Mouse (Mus musculus) ES-CJ7 (cell line): ENCODE data around the gene Brinp1.
A peak's percentile ranks its signal among the peaks of the same experiment; 100 is the strongest.

Source experiments
- DNase-seq: peaks from one replicate; pipeline ENCODE4 v3.0.0; 2011; ENCODE audit warnings: low read depth, low spot score

The Brinp1 gene

GRCm38 (mm10) chr4:68845964-68846363 is 108.2 kb downstream of the Brinp1 start:
- peak; percentile 43 for DNase-seq

DNA sequence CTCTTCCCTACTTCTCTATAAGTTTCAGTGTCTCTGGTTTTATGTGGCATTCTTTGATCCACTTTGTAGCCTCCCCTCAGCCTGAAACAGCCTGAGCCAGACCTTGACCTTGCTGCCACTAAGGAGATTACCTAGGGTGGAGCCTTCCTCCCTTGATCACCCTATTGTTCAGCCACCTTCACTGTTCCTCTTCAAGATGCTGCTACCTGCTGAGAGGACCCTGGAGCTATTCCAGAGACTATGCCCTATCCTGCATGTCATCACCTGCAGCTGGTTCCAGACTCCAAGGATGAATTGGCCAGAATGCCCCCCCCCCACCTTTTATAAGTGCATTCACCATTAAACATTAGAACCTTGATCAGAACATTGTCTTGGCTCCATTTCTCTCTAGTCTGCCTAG is 140.2 kb downstream of the Brinp1 start:
- peak; percentile 91 for DNase-seq

- DNase-seq, result no peak
These were observed 147.7 kb downstream of the Brinp1 start for GRCm38 (mm10) chr4:68806502-68806901.

DNA sequence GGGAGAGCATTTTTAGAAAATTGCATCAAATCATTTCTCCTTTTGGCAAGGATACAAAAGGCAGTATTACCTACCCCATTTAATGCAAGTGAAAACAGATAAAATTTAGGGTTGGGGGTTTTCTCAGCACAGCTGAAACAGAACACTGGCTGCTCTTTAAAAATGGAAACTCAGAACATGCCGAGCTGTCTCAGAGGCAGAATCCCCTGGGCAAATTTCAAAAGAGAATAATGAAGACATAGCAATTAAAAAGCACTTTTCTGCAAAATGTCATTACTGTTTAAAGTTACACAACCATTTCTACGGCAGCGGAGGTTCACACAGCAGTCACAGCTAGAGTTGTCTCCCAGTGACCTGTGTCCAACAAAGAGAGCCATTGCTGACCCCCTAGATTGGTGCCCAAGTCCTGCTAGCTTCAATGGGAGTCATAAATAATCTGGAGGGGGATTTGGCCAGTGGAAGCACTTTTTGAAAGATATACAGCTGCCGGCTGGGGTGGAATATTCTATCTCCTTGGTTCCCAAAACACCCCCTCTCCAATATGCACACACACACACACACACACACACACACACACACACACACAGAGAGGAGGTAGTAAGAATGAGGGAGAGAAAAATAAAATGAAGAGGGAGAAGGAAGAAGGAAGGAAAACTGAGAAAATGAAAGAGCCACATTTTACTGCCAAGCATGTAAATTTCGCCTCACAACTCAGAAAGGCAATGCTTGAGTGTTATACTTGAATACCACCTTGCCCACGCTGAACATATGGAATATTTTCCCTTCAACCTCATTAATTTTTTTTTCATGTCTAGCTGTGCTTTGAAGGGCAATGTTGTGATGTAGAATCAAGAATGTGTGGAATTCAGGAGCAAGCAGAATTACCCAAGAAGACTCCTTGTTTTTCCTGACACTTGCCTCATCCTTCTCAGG is 152.0 kb downstream of the Brinp1 start:
- no peak for DNase-seq

- DNase-seq, result no peak
These were observed 164.2 kb downstream of the Brinp1 start for GRCm38 (mm10) chr4:68790003-68790402.

DNA sequence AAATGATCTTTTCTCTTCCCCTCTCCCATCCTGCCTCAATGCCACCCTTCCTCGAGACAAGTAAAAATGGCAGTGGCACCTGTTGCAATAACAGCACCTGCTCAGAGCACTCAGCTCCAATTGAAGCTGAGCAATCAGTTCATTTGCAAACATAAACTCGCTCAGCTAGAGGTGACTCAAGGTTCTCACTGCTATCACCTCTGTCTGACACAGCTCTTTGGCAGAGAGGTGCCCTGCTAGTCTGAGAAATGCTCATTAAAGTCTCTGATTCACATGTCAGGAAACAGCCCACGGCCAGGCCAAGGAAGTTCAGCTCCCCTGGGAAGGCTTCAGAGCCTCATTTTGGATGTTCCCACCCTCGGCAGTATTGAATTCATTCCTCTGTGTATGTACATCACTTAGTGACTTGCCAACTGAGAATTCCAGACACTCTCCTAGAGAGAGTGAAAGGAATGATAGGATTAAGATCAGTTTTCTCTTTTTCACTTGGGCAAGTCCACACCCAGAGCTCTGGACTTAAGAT is 165.7 kb downstream of the Brinp1 start:
- DNase-seq, result no peak

GRCm38 (mm10) chr4:68787642-68788041 is 166.6 kb downstream of the Brinp1 start:
- no peak for DNase-seq

DNA sequence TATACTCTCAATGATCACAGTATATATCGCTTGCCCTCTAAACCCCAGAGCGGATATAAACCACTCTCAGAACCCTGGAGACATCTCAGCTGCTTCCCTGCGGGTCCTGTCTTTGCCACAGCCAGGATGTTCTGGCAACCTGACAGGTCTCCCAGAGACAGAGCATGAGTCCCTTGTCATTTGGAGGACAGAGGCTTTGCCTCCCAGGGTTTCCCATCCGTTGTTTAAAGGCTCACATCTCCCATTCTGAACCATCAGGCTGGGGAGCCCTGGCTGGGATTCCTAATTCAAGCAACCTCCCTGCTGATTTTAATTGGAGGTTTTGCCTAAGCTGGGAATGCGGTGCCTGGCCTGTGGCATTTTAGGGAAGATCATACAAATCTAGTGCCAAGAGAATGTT is 185.9 kb downstream of the Brinp1 start:
- no peak for DNase-seq

DNA sequence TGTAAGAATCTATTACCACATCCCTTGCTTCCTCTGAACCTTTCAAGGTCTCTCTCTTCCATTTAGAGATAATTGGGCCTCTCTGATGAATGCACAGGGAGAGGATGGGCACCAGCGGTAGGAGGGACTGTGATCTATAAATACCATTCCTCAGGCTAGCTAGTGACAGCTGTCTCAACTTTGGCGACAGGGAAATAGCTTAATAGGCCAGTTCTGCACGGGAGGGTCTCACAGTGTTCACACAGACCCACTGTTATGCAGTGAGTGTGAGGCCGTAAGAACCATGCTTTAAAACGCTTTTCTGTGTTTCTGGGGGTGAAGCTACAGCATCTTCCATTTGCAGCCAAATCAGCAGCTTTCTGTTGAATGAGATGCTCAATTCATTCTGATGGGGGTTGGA is 186.8 kb downstream of the Brinp1 start:
- no peak for DNase-seq

DNA sequence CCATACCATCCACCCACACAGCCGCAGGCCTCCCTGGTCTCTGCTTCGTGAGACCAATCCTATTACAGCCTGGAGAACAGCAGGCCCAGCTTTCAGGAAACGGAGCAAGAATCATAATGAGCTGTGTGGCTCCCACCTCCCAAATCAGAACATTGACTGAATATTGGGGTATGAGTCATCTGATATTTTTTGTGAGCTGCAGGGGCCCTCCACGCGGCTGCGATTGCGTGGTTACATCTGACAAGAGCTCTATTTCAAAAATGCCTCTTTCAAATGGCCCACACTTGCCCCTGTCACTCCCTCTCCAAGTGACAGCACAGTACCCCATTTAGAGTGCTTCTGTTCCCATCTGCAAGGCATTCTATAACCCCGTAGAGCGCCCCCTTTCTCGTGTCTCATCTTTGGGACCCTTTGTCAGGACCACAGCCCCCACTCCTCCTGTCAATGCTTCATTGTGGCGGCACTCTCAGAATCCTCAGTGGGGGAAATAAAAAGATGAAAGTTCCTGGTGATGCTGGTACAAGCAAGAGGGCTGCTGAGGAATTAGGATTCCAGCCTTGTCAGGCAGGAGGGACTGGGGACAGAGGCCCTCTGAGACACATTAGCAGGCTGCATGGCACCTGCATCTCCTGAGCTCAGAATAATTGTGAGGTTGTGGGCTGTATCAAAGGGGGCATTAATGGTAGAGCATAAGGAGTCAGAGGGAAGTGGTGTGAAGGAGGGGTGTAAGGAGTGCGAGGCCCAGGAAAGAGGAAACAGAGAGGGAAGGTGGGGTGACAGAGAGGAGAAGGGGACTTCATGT is 188.2 kb downstream of the Brinp1 start:
- DNase-seq, result no peak

GRCm38 (mm10) chr4:68764937-68765336 is 189.3 kb downstream of the Brinp1 start:
- no peak for DNase-seq

GRCm38 (mm10) chr4:68720983-68721382 is 233.2 kb downstream of the Brinp1 start:
- DNase-seq, result no peak
